Mouse (Mus musculus) megakaryocyte, adult 5-6 weeks (primary cell): ENCODE data around the gene Pimreg. TPM values are rescaled to one million over a fixed set of nuclear protein-coding genes. Genes with fewer than 3 reads are reported as not detected.

Experiments
- ATAC-seq: 2 replicates; pipeline ENCODE4 v1.8.0; 2016; ENCODE audit warnings: mild to moderate bottlenecking, inconsistent platforms; ENCODE audit not compliant: poor library complexity, severe bottlenecking
- total RNA-seq, 2 experiments: library from RNA; stranded (forward) in 1 of 2; stranded (reverse) in 1 of 2; fragments of 153-499, 151-499 nt in 1 of 2; fragments of 221-1000, 200-1000 nt in 1 of 2; gene quantifications; 2 replicates each; pipeline versions ENCODE4 v1.2.3 to v1.2.4; 2015 to 2017

Gene Pimreg
- total RNA-seq, 2 experiments from 2014 or later = 16.3 to 34.0 TPM

GRCm38 (mm10) chr11:72027836-72028235 lies 14.0 kb upstream of the Pimreg start:
- no peak for ATAC-seq

- ATAC-seq = no peak
Observed at GRCm38 (mm10) chr11:72029143-72029542, 12.7 kb upstream of the Pimreg start.

- no peak for ATAC-seq
Observed at GRCm38 (mm10) chr11:72031353-72031752, 10.5 kb upstream of the Pimreg start.

DNA sequence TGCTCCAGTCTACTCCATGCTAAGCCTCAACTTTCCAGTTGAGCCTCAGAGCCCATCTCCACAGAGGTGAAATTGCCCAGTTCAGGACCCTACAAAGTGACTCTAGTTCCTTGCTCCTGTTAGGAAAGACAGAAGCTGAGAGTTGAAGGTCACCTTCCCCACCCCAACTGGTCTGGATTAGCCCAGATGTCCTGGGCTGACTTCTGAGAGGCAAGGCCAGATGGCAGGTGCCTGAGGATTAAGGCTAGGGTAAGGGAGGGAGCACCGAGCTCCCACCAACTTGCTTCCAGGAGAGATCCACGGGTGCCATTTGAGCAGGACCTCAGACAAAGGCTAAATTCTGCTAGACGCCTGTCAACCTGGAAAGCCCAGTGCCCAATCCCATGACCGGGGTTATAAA lies 9.7 kb upstream of the Pimreg start:
- ATAC-seq = no peak

- no peak for ATAC-seq
Observed at GRCm38 (mm10) chr11:72032589-72032988, 9.2 kb upstream of the Pimreg start.

- no peak for ATAC-seq
Observed at GRCm38 (mm10) chr11:72037409-72037808, 4.4 kb upstream of the Pimreg start, which contains the start of gene Aipl1. Gene Aipl1 (minus strand): TSS chr11:72037509.

GRCm38 (mm10) chr11:72037996-72038395 lies 3.8 kb upstream of the Pimreg start:
- no peak for ATAC-seq

- ATAC-seq = no peak
Observed at GRCm38 (mm10) chr11:72039599-72040386, 2.0 kb upstream of the Pimreg start.

GRCm38 (mm10) chr11:72041290-72041767 lies 503 bp upstream of the Pimreg start:
- ATAC-seq = no peak

GRCm38 (mm10) chr11:72042631-72043030 lies 799 bp downstream of the Pimreg start:
- peak; percentile 1; the same call in 1 of the 2 replicates for ATAC-seq

DNA sequence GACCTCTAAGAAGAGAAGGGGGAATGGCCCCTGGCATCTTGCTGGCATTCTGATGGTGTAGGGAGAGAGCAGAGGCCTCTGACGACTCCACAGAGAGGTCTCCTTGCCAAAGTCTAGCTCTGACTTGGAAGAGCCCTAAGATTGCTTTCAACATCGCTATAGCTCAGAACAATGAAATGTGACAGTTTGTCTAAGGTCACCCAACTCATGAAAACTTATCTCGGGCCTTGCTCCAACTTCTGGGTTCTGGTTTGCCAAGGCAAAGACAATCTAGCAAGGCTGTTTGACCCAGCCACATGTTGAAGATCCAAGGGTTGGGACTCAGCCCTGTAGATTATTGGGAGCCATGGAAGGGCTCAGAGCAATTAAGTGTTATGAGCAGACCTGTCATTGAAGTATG lies 2.4 kb downstream of the Pimreg start:
- ATAC-seq = no peak

- no peak for ATAC-seq
Observed at GRCm38 (mm10) chr11:72048730-72049129, 6.9 kb downstream of the Pimreg start.

GRCm38 (mm10) chr11:72049171-72049759 lies 7.4 kb downstream of the Pimreg start:
- ATAC-seq = no peak

DNA sequence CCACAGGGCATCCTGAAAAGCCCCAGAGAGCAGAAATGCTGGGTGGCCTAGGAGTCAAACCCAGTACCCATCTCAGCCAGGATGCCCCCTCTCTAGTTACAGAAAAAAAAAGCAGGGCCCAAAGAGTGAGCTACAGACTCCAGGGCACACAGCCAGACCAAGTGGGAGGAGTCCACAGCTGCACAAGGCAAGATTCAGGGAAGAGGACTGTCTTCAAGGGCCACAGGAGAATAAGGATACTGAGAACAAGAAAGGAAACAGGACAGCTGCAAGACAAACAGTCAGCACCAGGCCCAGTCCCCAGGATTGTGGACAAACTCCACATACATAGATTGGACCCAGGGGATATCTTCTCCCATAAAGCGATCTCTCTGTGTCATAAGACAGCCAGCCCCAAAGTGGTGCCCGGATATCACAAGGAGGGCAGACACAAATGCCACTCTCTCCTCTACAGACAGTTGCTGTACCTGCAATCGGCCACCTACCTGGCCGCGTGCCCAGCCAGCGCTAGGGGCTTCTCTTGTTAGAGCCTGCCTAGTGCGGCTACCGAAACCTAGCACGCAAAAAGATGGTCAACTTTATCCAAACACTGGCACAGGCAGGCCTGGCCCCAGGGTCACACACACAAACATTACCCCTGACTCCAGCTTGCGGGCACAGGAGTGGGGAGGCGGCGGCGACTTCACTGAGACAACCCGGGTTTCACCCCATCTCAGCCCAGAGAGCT lies 8.5 kb downstream of the Pimreg start:
- ATAC-seq = no peak

DNA sequence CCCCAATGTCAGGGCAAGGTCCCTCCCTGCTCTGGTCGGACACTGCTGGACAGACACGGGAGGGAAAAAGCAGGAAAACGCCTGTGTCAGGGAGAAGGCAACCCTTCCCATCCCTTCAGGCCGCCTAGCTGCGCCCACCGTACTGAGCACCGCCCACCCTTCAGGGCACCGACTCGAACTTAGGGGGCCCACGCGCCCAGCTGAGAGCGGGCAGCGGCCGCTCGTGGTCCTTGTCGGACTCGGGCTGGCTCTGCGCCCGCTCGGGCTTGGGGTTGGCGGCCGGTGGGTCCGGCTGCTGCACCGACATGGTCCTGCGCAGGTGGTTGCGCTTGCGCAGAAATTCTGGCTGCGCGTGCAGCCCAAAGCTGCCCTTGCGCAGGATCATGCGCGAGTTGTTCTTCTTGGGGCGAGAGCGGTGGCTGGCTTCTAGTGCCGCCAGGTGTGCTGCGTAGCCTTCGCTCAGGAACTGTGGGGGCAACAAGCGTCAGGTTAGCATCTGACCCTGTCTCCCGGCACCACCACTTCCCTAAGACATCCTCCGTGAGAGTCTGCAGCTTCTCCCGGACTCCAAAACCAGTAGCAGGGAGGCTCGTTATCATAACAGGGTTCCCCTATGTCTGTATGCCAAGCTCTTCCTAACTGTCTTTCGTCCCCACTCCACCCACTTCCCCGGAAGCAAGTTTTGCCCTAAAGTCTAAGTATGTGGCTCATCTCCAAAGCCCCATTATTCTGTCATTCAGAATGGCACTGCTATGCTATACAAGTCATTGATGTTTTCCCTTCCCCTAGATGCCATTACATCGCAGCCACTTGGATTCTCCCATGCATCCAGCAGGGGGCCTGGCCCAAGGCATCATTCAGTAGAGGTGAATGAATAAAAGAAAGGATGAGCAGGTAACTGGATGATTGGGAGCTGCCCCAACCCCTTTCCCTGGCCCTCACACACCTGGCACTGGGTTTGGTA lies 9.3 kb downstream of the Pimreg start:
- ATAC-seq = no peak

DNA sequence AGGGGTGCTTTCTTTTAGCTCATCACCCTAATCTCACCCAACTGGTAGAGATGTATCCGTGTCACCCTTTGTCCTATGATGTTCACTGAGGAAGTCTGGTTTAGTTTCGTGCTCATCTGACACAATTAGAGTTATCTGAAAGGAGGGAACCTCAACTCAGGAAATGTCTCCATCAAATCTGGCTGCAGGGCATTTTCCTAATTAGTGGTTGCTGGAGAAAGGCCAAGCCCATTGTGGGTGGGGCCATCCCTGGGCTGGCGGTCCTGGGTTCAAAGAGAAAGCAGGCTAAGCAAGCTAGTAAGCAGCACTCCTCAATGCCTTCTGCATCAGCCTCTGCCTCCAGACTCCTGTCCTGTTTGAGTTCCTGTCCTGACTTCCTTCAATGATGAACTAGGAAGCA lies 10.4 kb downstream of the Pimreg start:
- ATAC-seq = peak; percentile 30; the same call in 1 of the 2 replicates

- peak; percentile 91 for ATAC-seq
Observed at GRCm38 (mm10) chr11:72052636-72053035, 10.8 kb downstream of the Pimreg start.

DNA sequence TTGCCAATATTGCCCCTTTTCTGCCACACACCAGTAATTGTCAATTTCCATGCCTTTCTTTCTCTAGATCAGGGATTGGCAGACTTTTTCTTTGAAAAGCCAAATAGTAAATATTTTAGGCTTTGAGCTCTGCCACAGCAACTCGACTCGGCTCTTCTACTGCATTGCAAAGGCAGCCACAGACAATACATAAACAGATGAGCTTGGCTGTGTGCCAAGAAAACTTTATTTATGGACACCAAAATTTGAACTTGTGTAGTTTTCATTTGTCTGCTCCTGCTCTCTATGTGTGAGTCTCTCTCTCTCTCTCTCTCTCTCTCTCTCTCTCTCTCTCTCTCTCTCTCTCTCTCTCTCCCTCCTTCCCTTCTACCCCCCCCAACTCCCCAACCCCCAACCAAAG lies 13.3 kb downstream of the Pimreg start:
- no peak for ATAC-seq

DNA sequence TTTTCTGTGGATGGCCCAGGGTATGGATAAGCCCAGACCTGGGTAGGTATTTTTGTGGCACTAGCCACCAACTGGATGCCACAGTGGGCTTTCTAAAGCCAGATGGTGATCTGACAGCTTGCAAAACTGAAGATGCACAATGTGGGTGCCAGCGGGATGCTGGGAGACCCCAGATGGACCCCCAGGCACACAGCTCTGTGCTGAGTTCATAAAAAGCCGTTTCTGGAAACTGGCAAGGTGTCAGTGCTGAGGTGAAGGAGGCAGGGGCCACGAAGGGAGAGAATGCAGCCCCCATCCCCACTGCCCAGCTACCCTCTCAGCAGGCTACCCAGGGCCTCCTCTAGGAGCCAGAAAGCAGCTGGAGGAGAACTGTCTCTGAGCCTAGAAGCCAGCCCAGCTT lies 15.3 kb downstream of the Pimreg start:
- no peak for ATAC-seq

- ATAC-seq = no peak
Observed at GRCm38 (mm10) chr11:72060416-72060815, 18.6 kb downstream of the Pimreg start.
